Mouse (Mus musculus) embryonic facial prominence, embryonic 15.5 days (tissue): ENCODE data around the gene Napepld. TPM values are rescaled to one million over a fixed set of nuclear protein-coding genes. Genes with fewer than 3 reads are reported as not detected.
"Not testable (repeated sequence)": the region's sequence is repeated elsewhere in the genome, so short reads cannot be mapped to it uniquely, and the experiment has no call there.

ENCODE experiments used
- ATAC-seq: fragments of 200-750 bp; cut with Nextera tagmentation; 2 replicates; pipeline ENCODE4 v1.8.0; 2017; ENCODE audit warnings: low read depth, moderate TSS enrichment; ENCODE audit not compliant: insufficient number of reproducible peaks, low FRiP score, low TSS enrichment
- H3K27ac ChIP-seq: fragments of 300-500 bp; sonication (generic); replicated peaks from 2 replicates; pipeline ENCODE4 v1.5.1; 2015; ENCODE audit warnings: mild to moderate bottlenecking, inconsistent platforms
- H3K27me3 ChIP-seq: fragments of 300-500 bp; sonication (generic); 2 replicates; pipeline ENCODE4 v1.6.1; 2015; ENCODE audit warnings: inconsistent platforms
- H3K36me3 ChIP-seq: fragments of 300-500 bp; sonication (generic); 2 replicates; pipeline ENCODE4 v1.6.1; 2015; ENCODE audit warnings: mild to moderate bottlenecking, inconsistent platforms
- H3K4me1 ChIP-seq: fragments of 300-500 bp; sonication (generic); 2 replicates; pipeline ENCODE4 v1.6.1; 2015; ENCODE audit warnings: inconsistent platforms
- H3K4me2 ChIP-seq: fragments of 300-500 bp; sonication (generic); replicated peaks from 2 replicates; pipeline ENCODE4 v1.6.1; 2015; ENCODE audit warnings: mild to moderate bottlenecking, inconsistent platforms
- H3K4me3 ChIP-seq: fragments of 300-500 bp; sonication (generic); replicated peaks from 2 replicates; pipeline ENCODE4 v1.5.1; 2015; ENCODE audit warnings: mild to moderate bottlenecking, inconsistent platforms
- H3K9ac ChIP-seq: fragments of 300-500 bp; sonication (generic); 2 replicates; pipeline ENCODE4 v1.6.1; 2015; ENCODE audit warnings: inconsistent platforms
- H3K9me3 ChIP-seq: fragments of 300-500 bp; sonication (generic); replicated peaks from 2 replicates; pipeline ENCODE4 v1.6.1; 2016; ENCODE audit warnings: inconsistent platforms
- WGBS: fragments of 180-500 bp; shearing (Covaris S2); methylation state at CpG from one replicate; pipeline ENCODE4 v1.1.7; 2015; 5-methylcytosine and 5-hydroxymethylcytosine counted together
- polyA plus RNA-seq: library from polyadenylated mRNA; unstranded; fragments of >200 nt; fragmentation: Nextera tagmentation; extraction: Ambion mirVana; gene quantifications from 2 replicates; pipeline ENCODE4 v1.2.1, GENCODE M21; 2015

Napepld gene
- polyA plus RNA-seq, 1 experiment from 2014 or later = 2.8 TPM

GRCm38 (mm10) chr5:21706546-21706945 is 5.3 kb upstream of the Napepld start:
- Histone ChIP-seq H3K36me3 (no peaks in the 10 kb centered on the region), H3K9ac (no peak overlapping the region), H3K4me2 (no peak overlapping the region), H3K27ac (no peak overlapping the region), H3K9me3 (no peaks in the 10 kb centered on the region), H3K4me3 (no peak overlapping the region), H3K27me3 (no peaks in the 10 kb centered on the region), H3K4me1 (no peaks in the 10 kb centered on the region)
- ATAC-seq = no peak
- 92% methylated on average over 4 of the region's 4 CpGs for WGBS

GRCm38 (mm10) chr5:21703708-21704107 is 2.5 kb upstream of the Napepld start:
- Histone ChIP-seq H3K27ac (no peak overlapping the region), H3K9me3 (no peaks in the 10 kb centered on the region), H3K4me1 (no peaks in the 10 kb centered on the region), H3K27me3 (no peaks in the 10 kb centered on the region), H3K36me3 (no peaks in the 10 kb centered on the region), H3K4me2 (no peak overlapping the region), H3K9ac (no peak overlapping the region), H3K4me3 (no peak overlapping the region)
- ATAC-seq = no peak
- WGBS = 63% methylated on average over 3 of the region's 3 CpGs

GRCm38 (mm10) chr5:21702873-21703475 is 1.8 kb upstream of the Napepld start:
- 79% methylated on average over 6 of the region's 6 CpGs for WGBS
- H3K4me2 ChIP-seq = no peak overlapping the region
- H3K9me3 ChIP-seq = no peaks in the 10 kb centered on the region
- no peaks in the 10 kb centered on the region for H3K36me3 ChIP-seq
- H3K9ac ChIP-seq = no peak overlapping the region
- no peak overlapping the region for H3K4me3 ChIP-seq
- H3K27me3 ChIP-seq = no peaks in the 10 kb centered on the region
- H3K27ac ChIP-seq = no peak overlapping the region
- ATAC-seq = no peak
- H3K4me1 ChIP-seq = no peaks in the 10 kb centered on the region

- Histone ChIP-seq H3K4me3 (peak overlapping the region; percentile 70), H3K9me3 (no peaks in the 10 kb centered on the region), H3K4me2 (peak overlapping the region; percentile 63), H3K4me1 (no peaks in the 10 kb centered on the region), H3K27ac (peak overlapping the region; percentile 95), H3K9ac (peak overlapping the region; percentile 80), H3K36me3 (no peaks in the 10 kb centered on the region), H3K27me3 (no peaks in the 10 kb centered on the region)
- no peak for ATAC-seq
- 48% methylated on average over 2 of the region's 2 CpGs for WGBS
These were observed 791 bp upstream of the Napepld start for GRCm38 (mm10) chr5:21702009-21702364.

- peak; percentile 1; the same call in 1 of the 2 replicates for ATAC-seq
- H3K4me2 ChIP-seq = peak overlapping the region; percentile 63
- no peaks in the 10 kb centered on the region for H3K9me3 ChIP-seq
- H3K9ac ChIP-seq = peak overlapping the region; percentile 23
- no peaks in the 10 kb centered on the region for H3K27me3 ChIP-seq
- H3K4me3 ChIP-seq = peak overlapping the region; percentile 70
- H3K27ac ChIP-seq = 0 out of 2 replicates have a peak overlapping the region, but pooled peaks have one; percentile 95
- H3K4me1 ChIP-seq = no peaks in the 10 kb centered on the region
- no peaks in the 10 kb centered on the region for H3K36me3 ChIP-seq
- WGBS = under 1% methylated on average over 22 of the region's 22 CpGs
These were observed 262 bp downstream of the Napepld start for GRCm38 (mm10) chr5:21700934-21701333.

- peak overlapping the region; percentile 70 for H3K4me3 ChIP-seq
- no peak overlapping the region for H3K9ac ChIP-seq
- ATAC-seq = no peak
- WGBS = 13% methylated on average over 10 of the region's 10 CpGs
- H3K4me2 ChIP-seq = peak overlapping the region; percentile 63
- no peaks in the 10 kb centered on the region for H3K27me3 ChIP-seq
- no peak overlapping the region for H3K27ac ChIP-seq
- no peaks in the 10 kb centered on the region for H3K4me1 ChIP-seq
- no peaks in the 10 kb centered on the region for H3K36me3 ChIP-seq
- no peaks in the 10 kb centered on the region for H3K9me3 ChIP-seq
These were observed 849 bp downstream of the Napepld start for GRCm38 (mm10) chr5:21700272-21700821.

GRCm38 (mm10) chr5:21699555-21699954 is 1.6 kb downstream of the Napepld start:
- 85% methylated on average over 3 of the region's 3 CpGs for WGBS
- not testable (repeated sequence) for H3K36me3 ChIP-seq, H3K4me2 ChIP-seq, H3K27ac ChIP-seq, H3K4me1 ChIP-seq, ATAC-seq, H3K9ac ChIP-seq, H3K9me3 ChIP-seq, H3K27me3 ChIP-seq, H3K4me3 ChIP-seq

GRCm38 (mm10) chr5:21694854-21695490 is 6.2 kb downstream of the Napepld start:
- no peak for ATAC-seq
- no peak overlapping the region for H3K4me2 ChIP-seq
- H3K4me1 ChIP-seq = no peaks in the 10 kb centered on the region
- WGBS = 87% methylated on average over 3 of the region's 3 CpGs
- H3K27ac ChIP-seq = no peak overlapping the region
- H3K9me3 ChIP-seq = no peaks in the 10 kb centered on the region
- H3K9ac ChIP-seq = no peak overlapping the region
- H3K27me3 ChIP-seq = no peaks in the 10 kb centered on the region
- no peaks in the 10 kb centered on the region for H3K36me3 ChIP-seq
- H3K4me3 ChIP-seq = no peak overlapping the region

- ATAC-seq = no peak
- no peak overlapping the region for H3K4me3 ChIP-seq
- H3K27ac ChIP-seq = no peak overlapping the region
- H3K27me3 ChIP-seq = no peaks in the 10 kb centered on the region
- H3K36me3 ChIP-seq = no peaks in the 10 kb centered on the region
- 71% methylated on average over 3 of the region's 3 CpGs for WGBS
- no peak overlapping the region for H3K9ac ChIP-seq
- no peak overlapping the region for H3K4me2 ChIP-seq
- H3K9me3 ChIP-seq = no peaks in the 10 kb centered on the region
- no peaks in the 10 kb centered on the region for H3K4me1 ChIP-seq
These were observed 7.8 kb downstream of the Napepld start for GRCm38 (mm10) chr5:21693372-21693870.

- Histone ChIP-seq H3K9ac (no peak overlapping the region), H3K36me3 (no peaks in the 10 kb centered on the region), H3K4me3 (no peak overlapping the region), H3K27ac (no peak overlapping the region), H3K27me3 (no peaks in the 10 kb centered on the region), H3K9me3 (no peaks in the 10 kb centered on the region), H3K4me1 (no peaks in the 10 kb centered on the region), H3K4me2 (no peak overlapping the region)
- WGBS = 95% methylated on average over 5 of the region's 5 CpGs
- no peak for ATAC-seq
These were observed 9.0 kb downstream of the Napepld start for GRCm38 (mm10) chr5:21692230-21692629.

- H3K9me3 ChIP-seq = no peaks in the 10 kb centered on the region
- H3K27ac ChIP-seq = no peak overlapping the region
- no peak overlapping the region for H3K4me3 ChIP-seq
- 63% methylated on average over 4 of the region's 4 CpGs for WGBS
- no peak overlapping the region for H3K4me2 ChIP-seq
- H3K4me1 ChIP-seq = no peaks in the 10 kb centered on the region
- H3K36me3 ChIP-seq = no peaks in the 10 kb centered on the region
- no peak for ATAC-seq
- H3K9ac ChIP-seq = no peak overlapping the region
- H3K27me3 ChIP-seq = no peaks in the 10 kb centered on the region
These were observed 14.2 kb downstream of the Napepld start for GRCm38 (mm10) chr5:21687042-21687441.
